Mouse (Mus musculus): Measurements from ENCODE around the gene Fam198a.
A peak's percentile ranks its signal among the peaks of the same experiment; 100 is the strongest.

Fam198a gene

GRCm38 (mm10) chr9:121982214-121982613 lies 31.4 kb downstream of the Fam198a start:
- DNase-seq (ENCODE audit: low spot score): no peak

GRCm38 (mm10) chr9:121982665-121983064 lies 31.9 kb downstream of the Fam198a start:
- DNase-seq (ENCODE audit: low spot score): no peak

- peak; percentile 62 for DNase-seq (ENCODE audit: low spot score)
Observed at GRCm38 (mm10) chr9:121983504-121983903, 32.7 kb downstream of the Fam198a start.

- DNase-seq (ENCODE audit: low spot score): peak; percentile 74
Observed at GRCm38 (mm10) chr9:121984465-121985461, 34.0 kb downstream of the Fam198a start.

- DNase-seq (ENCODE audit: low spot score): no peak
Observed at GRCm38 (mm10) chr9:121988910-121989309, 38.1 kb downstream of the Fam198a start.

- no peak for DNase-seq (ENCODE audit: low spot score)
Observed at GRCm38 (mm10) chr9:121989536-121989935, 38.7 kb downstream of the Fam198a start.

GRCm38 (mm10) chr9:121991041-121991440 lies 40.3 kb downstream of the Fam198a start:
- DNase-seq (ENCODE audit: low spot score): no peak

- no peak for DNase-seq (ENCODE audit: low spot score)
Observed at GRCm38 (mm10) chr9:121993047-121993446, 42.3 kb downstream of the Fam198a start.

- DNase-seq (ENCODE audit: low spot score): no peak
Observed at GRCm38 (mm10) chr9:121995077-121995476, 44.3 kb downstream of the Fam198a start.

- peak; percentile 83 for DNase-seq (ENCODE audit: low spot score)
Observed at GRCm38 (mm10) chr9:121995508-121996131, 44.8 kb downstream of the Fam198a start.

GRCm38 (mm10) chr9:121997010-121997409 lies 46.2 kb downstream of the Fam198a start, which contains the start of gene Pomgnt2:
TSS of gene Pomgnt2 (minus strand) at chr9:121997110.
- no peak for DNase-seq (ENCODE audit: low spot score)

- DNase-seq (ENCODE audit: low spot score): no peak
Observed at GRCm38 (mm10) chr9:121997978-121998377, 47.2 kb downstream of the Fam198a start.

- no peak for DNase-seq (ENCODE audit: low spot score)
Observed at GRCm38 (mm10) chr9:122006175-122006574, 55.4 kb downstream of the Fam198a start.

- no peak for DNase-seq (ENCODE audit: low spot score)
Observed at GRCm38 (mm10) chr9:122006609-122007008, 55.8 kb downstream of the Fam198a start.

- peak; percentile 51 for DNase-seq (ENCODE audit: low spot score)
Observed at GRCm38 (mm10) chr9:122008876-122009275, 58.1 kb downstream of the Fam198a start.

- no peak for DNase-seq (ENCODE audit: low spot score)
Observed at GRCm38 (mm10) chr9:122010751-122011150, 60.0 kb downstream of the Fam198a start.

GRCm38 (mm10) chr9:122012816-122013215 lies 62.0 kb downstream of the Fam198a start:
- DNase-seq (ENCODE audit: low spot score): no peak

- DNase-seq (ENCODE audit: low spot score): no peak
Observed at GRCm38 (mm10) chr9:122013629-122014028, 62.8 kb downstream of the Fam198a start.

GRCm38 (mm10) chr9:122014241-122014667 lies 63.5 kb downstream of the Fam198a start:
- DNase-seq (ENCODE audit: low spot score): peak; percentile 83

- DNase-seq (ENCODE audit: low spot score): no peak
Observed at GRCm38 (mm10) chr9:122018079-122018478, 67.3 kb downstream of the Fam198a start.

- peak; percentile 89 for DNase-seq (ENCODE audit: low spot score)
Observed at GRCm38 (mm10) chr9:122018782-122019395, 68.1 kb downstream of the Fam198a start.

GRCm38 (mm10) chr9:122020321-122020720 lies 69.5 kb downstream of the Fam198a start:
- DNase-seq (ENCODE audit: low spot score): no peak

All from MN1 (cell line).